Mouse (Mus musculus): ENCODE measurements around the gene Arhgap10.

- no peak for TF ChIP-seq MXI1 (IDR thresholded peaks at IDR 0.05; ENCODE audit: low read depth, low read length)
- TF ChIP-seq KAT2A (conservative IDR thresholded peaks at IDR 0.05; ENCODE audit: low read depth, low read length): no peak
- TF ChIP-seq TAL1 (IDR thresholded peaks at IDR 0.05; ENCODE audit: low read length): no peak
- TF ChIP-seq CTCF (IDR thresholded peaks at IDR 0.05 in 2 of 3, conservative IDR thresholded peaks at IDR 0.05 in 1 of 3; ENCODE audit: control insufficient read depth in 1 of 3, insufficient read depth in 1 of 3, low read depth in 2 of 3, low read length in 3 of 3, poor library complexity in 1 of 3, severe bottlenecking in 1 of 3): no peak
- TF ChIP-seq CHD2 (IDR thresholded peaks at IDR 0.05; ENCODE audit: low read length): no peak
- no peak for TF ChIP-seq EP300 (IDR thresholded peaks at IDR 0.05; ENCODE audit: low read depth in 1 of 2, low read length in 2 of 2)
- TF ChIP-seq POLR2A (IDR thresholded peaks at IDR 0.05; ENCODE audit: control insufficient read depth in 1 of 2, insufficient read depth in 1 of 2, low read depth in 1 of 2, low read length in 2 of 2, poor library complexity in 1 of 2): no peak
- no peak for TF ChIP-seq MAX (IDR thresholded peaks at IDR 0.05; ENCODE audit: low read length)
- TF ChIP-seq USF2 (IDR thresholded peaks at IDR 0.05; ENCODE audit: borderline replicate concordance in 1 of 2, insufficient read depth in 1 of 2, low read depth in 1 of 2, low read length in 2 of 2): no peak
- TF ChIP-seq ELF1 (IDR thresholded peaks at IDR 0.05; ENCODE audit: low read depth, low read length): no peak
- TF ChIP-seq RCOR1 (IDR thresholded peaks at IDR 0.05; ENCODE audit: low read depth, low read length): no peak
- TF ChIP-seq HCFC1 (IDR thresholded peaks at IDR 0.05; ENCODE audit: low read depth, low read length): no peak
- TF ChIP-seq MAFK (IDR thresholded peaks at IDR 0.05; ENCODE audit: borderline replicate concordance, low read depth, low read length): no peak
- no peak for TF ChIP-seq ZMIZ1 (IDR thresholded peaks at IDR 0.05; ENCODE audit: low read depth, low read length)
These were observed 188.0 kb downstream of the Arhgap10 start for GRCm38 (mm10) chr8:77329783-77330182.
